Mouse (Mus musculus): Measurements from ENCODE around the gene Zfp750. TPM values are rescaled to one million over a fixed set of nuclear protein-coding genes. Genes with fewer than 3 reads are reported as not detected.

Zfp750 gene
- polyA plus RNA-seq, 1 experiment from 2014 or later, result 0.38 TPM

DNA sequence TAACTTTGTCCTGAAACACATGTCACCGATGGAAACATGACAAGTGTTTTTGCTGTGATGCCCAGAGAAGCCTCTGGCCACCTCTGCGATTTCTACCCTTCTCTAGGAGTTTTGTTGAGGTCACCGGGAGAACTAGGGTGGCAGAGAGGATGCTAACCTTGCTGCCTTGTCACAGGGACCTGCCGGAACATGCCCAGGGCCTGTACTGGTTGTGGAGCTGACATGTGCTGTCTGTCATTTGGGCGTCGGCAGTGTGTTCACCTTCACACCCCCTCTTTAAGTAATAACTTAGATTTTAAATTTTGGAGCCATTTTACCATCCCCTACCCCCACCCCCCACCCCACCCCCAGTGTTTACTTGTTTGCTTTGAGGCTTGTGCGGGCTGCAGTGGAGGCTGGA lies 570 bp upstream of the Zfp750 start:
- no peak overlapping the region for H3K27ac ChIP-seq (ENCODE audit: low read depth, low read length)
- H3K4me2 ChIP-seq (ENCODE audit: low read length), result no peak overlapping the region
- H3K27me3 ChIP-seq (replicated peaks; ENCODE audit: control insufficient read depth, insufficient read depth, low read length), result no peaks in the 10 kb centered on the region
- no peak overlapping the region for H3K4me3 ChIP-seq (ENCODE audit: low read length)
- H3K36me3 ChIP-seq (ENCODE audit: control insufficient read depth, insufficient read depth, low read length), result no peaks in the 10 kb centered on the region
- 88% methylated on average over 7 of the region's 7 CpGs for WGBS
- H3K4me1 ChIP-seq (ENCODE audit: control insufficient read depth, insufficient read depth, low read depth, low read length), result peaks cover 5% of the 10 kb centered on the region
- H3K9me3 ChIP-seq (ENCODE audit: control insufficient read depth, low read length), result no peaks in the 10 kb centered on the region
- no peak overlapping the region for H3K9ac ChIP-seq (ENCODE audit: low read depth, low read length)
- ATAC-seq, result no peak

DNA sequence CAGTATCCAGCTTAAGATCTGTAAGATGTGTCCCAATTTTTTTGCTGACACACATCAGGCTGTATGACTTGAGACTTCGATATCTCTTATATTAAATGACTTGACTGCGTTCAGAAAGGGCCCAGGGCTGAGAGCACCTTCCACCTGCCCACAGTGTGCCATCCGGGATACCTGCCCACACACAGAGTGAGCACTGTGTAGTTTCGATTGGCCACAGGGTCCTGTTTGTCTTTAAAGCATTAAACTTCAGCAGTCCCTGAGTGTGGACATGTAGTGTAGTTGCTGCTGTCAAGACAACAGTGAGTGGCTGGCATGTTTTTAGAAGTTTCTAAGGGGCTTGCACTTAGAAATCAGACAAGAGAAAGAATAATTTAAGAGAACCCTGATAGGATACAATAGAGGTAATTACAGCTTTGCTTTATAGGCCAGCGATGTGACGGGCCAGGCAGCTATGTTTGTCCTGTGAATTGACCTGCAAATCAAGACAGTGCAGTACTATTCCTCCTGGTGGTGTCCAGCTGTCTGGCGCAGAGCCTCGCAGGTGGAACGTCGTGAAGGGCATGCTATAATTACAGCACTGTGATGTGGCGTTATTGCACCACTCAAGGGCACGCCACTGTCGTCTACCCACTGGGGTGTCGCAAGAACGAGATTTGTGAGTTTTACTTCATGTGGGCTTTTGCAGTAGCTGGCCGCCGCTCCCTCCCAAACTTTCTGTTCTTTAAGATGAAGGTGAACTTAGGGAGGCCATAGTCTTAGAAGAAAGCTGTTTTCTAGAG lies 1.3 kb downstream of the Zfp750 start:
- H3K36me3 ChIP-seq (ENCODE audit: control insufficient read depth, insufficient read depth, low read length), result no peaks in the 10 kb centered on the region
- H3K4me3 ChIP-seq (ENCODE audit: low read length), result no peak overlapping the region
- WGBS, result 80% methylated on average over 17 of the region's 17 CpGs
- no peaks in the 10 kb centered on the region for H3K27me3 ChIP-seq (replicated peaks; ENCODE audit: control insufficient read depth, insufficient read depth, low read length)
- H3K9ac ChIP-seq (ENCODE audit: low read depth, low read length), result no peak overlapping the region
- no peak for ATAC-seq
- peaks cover 10% of the 10 kb centered on the region for H3K4me1 ChIP-seq (ENCODE audit: control insufficient read depth, insufficient read depth, low read depth, low read length)
- H3K9me3 ChIP-seq (ENCODE audit: control insufficient read depth, low read length), result no peaks in the 10 kb centered on the region
- no peak overlapping the region for H3K27ac ChIP-seq (ENCODE audit: low read depth, low read length)
- no peak overlapping the region for H3K4me2 ChIP-seq (ENCODE audit: low read length)

- Histone ChIP-seq H3K4me3 (ENCODE audit: low read length) (no peak overlapping the region), H3K9me3 (ENCODE audit: control insufficient read depth, low read length) (no peaks in the 10 kb centered on the region), H3K27me3 (replicated peaks; ENCODE audit: control insufficient read depth, insufficient read depth, low read length) (no peaks in the 10 kb centered on the region), H3K9ac (ENCODE audit: low read depth, low read length) (no peak overlapping the region), H3K4me2 (ENCODE audit: low read length) (no peak overlapping the region), H3K4me1 (ENCODE audit: control insufficient read depth, insufficient read depth, low read depth, low read length) (peaks cover 10% of the 10 kb centered on the region), H3K27ac (ENCODE audit: low read depth, low read length) (no peak overlapping the region), H3K36me3 (ENCODE audit: control insufficient read depth, insufficient read depth, low read length) (no peaks in the 10 kb centered on the region)
- ATAC-seq, result no peak
- WGBS, result 76% methylated on average over 3 of the region's 3 CpGs
These were observed 2.2 kb downstream of the Zfp750 start for GRCm38 (mm10) chr11:121516906-121517305.

DNA sequence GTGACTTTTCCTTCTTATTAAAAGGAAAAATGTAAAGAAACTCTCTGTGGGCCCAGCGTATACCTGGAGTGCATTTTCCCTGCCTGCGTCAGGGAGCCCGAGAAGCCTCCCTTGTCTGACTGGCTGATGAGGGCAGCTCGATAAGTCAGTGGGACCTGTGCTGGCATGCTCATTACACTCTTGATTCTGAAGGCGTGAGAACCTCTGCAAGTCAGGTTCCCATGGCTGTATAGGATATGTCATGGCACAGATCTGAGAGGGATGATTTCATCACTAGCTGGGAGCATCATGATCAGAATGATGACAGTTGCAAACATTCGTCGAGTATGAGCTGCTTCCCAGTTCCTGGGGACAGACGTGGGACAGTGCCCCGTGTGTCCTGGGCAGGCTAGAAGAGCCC lies 3.1 kb downstream of the Zfp750 start:
- Histone ChIP-seq H3K9me3 (ENCODE audit: control insufficient read depth, low read length) (no peaks in the 10 kb centered on the region), H3K36me3 (ENCODE audit: control insufficient read depth, insufficient read depth, low read length) (no peaks in the 10 kb centered on the region), H3K4me3 (ENCODE audit: low read length) (no peak overlapping the region), H3K4me2 (ENCODE audit: low read length) (no peak overlapping the region), H3K27ac (ENCODE audit: low read depth, low read length) (no peak overlapping the region), H3K4me1 (ENCODE audit: control insufficient read depth, insufficient read depth, low read depth, low read length) (peaks cover 10% of the 10 kb centered on the region), H3K9ac (ENCODE audit: low read depth, low read length) (no peak overlapping the region), H3K27me3 (replicated peaks; ENCODE audit: control insufficient read depth, insufficient read depth, low read length) (no peaks in the 10 kb centered on the region)
- 80% methylated on average over 9 of the region's 9 CpGs for WGBS
- no peak for ATAC-seq

DNA sequence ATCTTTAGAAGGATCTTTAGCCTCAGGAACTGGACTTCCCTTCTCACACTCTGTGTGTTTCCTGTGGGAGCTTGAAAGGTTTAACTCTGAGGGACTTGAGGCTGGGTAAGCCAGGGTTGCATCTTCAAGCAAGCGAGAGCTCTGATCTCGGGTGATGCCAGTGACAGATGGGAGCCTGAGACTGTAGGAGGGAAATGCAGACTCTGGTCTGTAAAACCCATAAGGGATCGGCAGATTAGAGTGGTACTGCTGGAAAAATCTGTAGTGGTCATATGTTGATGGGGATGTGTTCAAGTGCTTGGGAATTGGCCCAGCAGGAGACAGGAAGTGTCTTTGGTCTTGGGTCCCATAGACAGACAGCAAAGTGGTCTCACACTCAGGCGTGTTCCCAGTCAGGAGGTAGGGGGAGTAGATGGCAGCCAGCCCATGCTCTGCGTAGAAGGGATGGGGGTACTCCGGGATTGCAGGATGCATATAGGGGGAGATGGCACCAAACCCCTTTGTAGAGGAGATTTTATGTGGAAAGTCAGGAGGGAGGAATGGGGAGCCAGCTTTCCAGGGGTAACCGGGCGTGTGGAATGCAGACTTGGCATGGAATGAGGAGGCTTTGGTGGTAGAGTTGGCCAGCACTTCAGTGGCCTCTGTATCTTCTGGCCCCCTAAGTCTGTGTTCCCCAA lies 6.1 kb downstream of the Zfp750 start:
- Histone ChIP-seq H3K27ac (ENCODE audit: low read depth, low read length) (no peak overlapping the region), H3K36me3 (ENCODE audit: control insufficient read depth, insufficient read depth, low read length) (no peaks in the 10 kb centered on the region), H3K4me1 (ENCODE audit: control insufficient read depth, insufficient read depth, low read depth, low read length) (peaks cover 10% of the 10 kb centered on the region), H3K27me3 (replicated peaks; ENCODE audit: control insufficient read depth, insufficient read depth, low read length) (no peaks in the 10 kb centered on the region), H3K4me3 (ENCODE audit: low read length) (no peak overlapping the region), H3K9me3 (ENCODE audit: control insufficient read depth, low read length) (no peaks in the 10 kb centered on the region), H3K9ac (ENCODE audit: low read depth, low read length) (no peak overlapping the region), H3K4me2 (ENCODE audit: low read length) (no peak overlapping the region)
- 71% methylated on average over 8 of the region's 8 CpGs for whole genome bisulfite sequencing
- peak; percentile 61 for ATAC-seq

- ATAC-seq, result no peak
- Histone ChIP-seq H3K9ac (ENCODE audit: low read depth, low read length) (no peak overlapping the region), H3K4me2 (ENCODE audit: low read length) (no peak overlapping the region)
These were observed 8.5 kb downstream of the Zfp750 start for GRCm38 (mm10) chr11:121510512-121511246.

GRCm38 (mm10) chr11:121508478-121508877 lies 10.7 kb downstream of the Zfp750 start:
- H3K27me3 ChIP-seq (replicated peaks; ENCODE audit: control insufficient read depth, insufficient read depth, low read length), result no peaks in the 10 kb centered on the region
- H3K4me2 ChIP-seq (ENCODE audit: low read length), result no peak overlapping the region
- H3K4me3 ChIP-seq (ENCODE audit: low read length), result no peak overlapping the region
- H3K27ac ChIP-seq (ENCODE audit: low read depth, low read length), result no peak overlapping the region
- H3K4me1 ChIP-seq (ENCODE audit: control insufficient read depth, insufficient read depth, low read depth, low read length), result peaks cover 4% of the 10 kb centered on the region; the same call in 1 of the 2 replicates
- H3K9me3 ChIP-seq (ENCODE audit: control insufficient read depth, low read length), result no peaks in the 10 kb centered on the region
- no peak overlapping the region for H3K9ac ChIP-seq (ENCODE audit: low read depth, low read length)
- peaks cover 3% of the 10 kb centered on the region for H3K36me3 ChIP-seq (ENCODE audit: control insufficient read depth, insufficient read depth, low read length)
- WGBS, result 80% methylated on average over 4 of the region's 4 CpGs
- no peak for ATAC-seq

More at GRCm38 (mm10) chr11:121510512-121511246, 8.5 kb downstream of the Zfp750 start:
- Histone ChIP-seq H3K27ac (ENCODE audit: low read depth, low read length) (no peak overlapping the region), H3K4me1 (ENCODE audit: control insufficient read depth, insufficient read depth, low read depth, low read length) (peaks cover 5% of the 10 kb centered on the region; the same call in 1 of the 2 replicates), H3K36me3 (ENCODE audit: control insufficient read depth, insufficient read depth, low read length) (no peaks in the 10 kb centered on the region), H3K9me3 (ENCODE audit: control insufficient read depth, low read length) (no peaks in the 10 kb centered on the region), H3K4me3 (ENCODE audit: low read length) (no peak overlapping the region), H3K27me3 (replicated peaks; ENCODE audit: control insufficient read depth, insufficient read depth, low read length) (no peaks in the 10 kb centered on the region)
- 81% methylated on average over 9 of the region's 9 CpGs for WGBS

- H3K9ac ChIP-seq (ENCODE audit: low read depth, low read length), result no peak overlapping the region
- peaks cover 6% of the 10 kb centered on the region for H3K36me3 ChIP-seq (ENCODE audit: control insufficient read depth, insufficient read depth, low read length)
- H3K27ac ChIP-seq (ENCODE audit: low read depth, low read length), result no peak overlapping the region
- no peak for ATAC-seq
- H3K4me2 ChIP-seq (ENCODE audit: low read length), result no peak overlapping the region
- no peaks in the 10 kb centered on the region for H3K27me3 ChIP-seq (replicated peaks; ENCODE audit: control insufficient read depth, insufficient read depth, low read length)
- H3K4me3 ChIP-seq (ENCODE audit: low read length), result no peak overlapping the region
- no peaks in the 10 kb centered on the region for H3K9me3 ChIP-seq (ENCODE audit: control insufficient read depth, low read length)
- WGBS, result 74% methylated on average over 4 of the region's 4 CpGs
- H3K4me1 ChIP-seq (ENCODE audit: control insufficient read depth, insufficient read depth, low read depth, low read length), result no peaks in the 10 kb centered on the region
These were observed 16.9 kb downstream of the Zfp750 start for GRCm38 (mm10) chr11:121502000-121502860.

Measured in hindbrain, embryonic 16.5 days (tissue).